Mouse (Mus musculus): Measurements from ENCODE around the gene Scgb1c1.
A peak's percentile ranks its signal among the peaks of the same experiment; 100 is the strongest.

Gene Scgb1c1

GRCm38 (mm10) chr7:140840750-140841735, 4.3 kb upstream of the Scgb1c1 start:
- DNase-seq (ENCODE audit: low spot score in 2 of 2), result no peak

GRCm38 (mm10) chr7:140843806-140844205, 1.5 kb upstream of the Scgb1c1 start:
- no peak for DNase-seq (ENCODE audit: low spot score in 2 of 2)

- no peak for DNase-seq (ENCODE audit: low spot score in 2 of 2)
Measured at GRCm38 (mm10) chr7:140845683-140846082, 336 bp downstream of the Scgb1c1 start.

- no peak for DNase-seq (ENCODE audit: low spot score in 2 of 2)
Measured at GRCm38 (mm10) chr7:140846676-140847075, 1.3 kb downstream of the Scgb1c1 start.

GRCm38 (mm10) chr7:140847755-140848580, 2.6 kb downstream of the Scgb1c1 start, which contains the start of gene Odf3:
TSS of gene Odf3 (plus strand) at chr7:140847805.
- DNase-seq (ENCODE audit: low spot score in 2 of 2), result no peak

GRCm38 (mm10) chr7:140848591-140848990, 3.2 kb downstream of the Scgb1c1 start:
- no peak for DNase-seq (ENCODE audit: low spot score in 2 of 2)

GRCm38 (mm10) chr7:140851916-140852315, 6.6 kb downstream of the Scgb1c1 start:
- no peak for DNase-seq (ENCODE audit: low spot score in 2 of 2)

- DNase-seq (ENCODE audit: low spot score in 2 of 2), result no peak
Measured at GRCm38 (mm10) chr7:140853386-140853785, 8.0 kb downstream of the Scgb1c1 start.

- DNase-seq (ENCODE audit: low spot score in 2 of 2), result no peak
Measured at GRCm38 (mm10) chr7:140854483-140854882, 9.1 kb downstream of the Scgb1c1 start.

GRCm38 (mm10) chr7:140855181-140855580, 9.8 kb downstream of the Scgb1c1 start:
- no peak for DNase-seq (ENCODE audit: low spot score in 2 of 2)

GRCm38 (mm10) chr7:140855860-140856784, 10.8 kb downstream of the Scgb1c1 start, which contains the start of gene Gm45785:
TSS of gene Gm45785 (minus strand) at chr7:140856331.
- peak; percentile 73 to 78 for DNase-seq (ENCODE audit: low spot score in 2 of 2)

GRCm38 (mm10) chr7:140856785-140857549, 11.6 kb downstream of the Scgb1c1 start, which contains the start of gene Ric8a:
TSS of gene Ric8a (plus strand) at chr7:140856957.
- DNase-seq (ENCODE audit: low spot score in 2 of 2), result peak; percentile 78 to 82

- no peak for DNase-seq (ENCODE audit: low spot score in 2 of 2)
Measured at GRCm38 (mm10) chr7:140857550-140858505, 12.5 kb downstream of the Scgb1c1 start, which contains the start of gene Bet1l. TSS of gene Bet1l (minus strand) at chr7:140857577.

GRCm38 (mm10) chr7:140858746-140859145, 13.4 kb downstream of the Scgb1c1 start:
- DNase-seq (ENCODE audit: low spot score in 2 of 2), result no peak

GRCm38 (mm10) chr7:140859997-140860396, 14.7 kb downstream of the Scgb1c1 start:
- DNase-seq (ENCODE audit: low spot score in 2 of 2), result no peak

GRCm38 (mm10) chr7:140860728-140861127, 15.4 kb downstream of the Scgb1c1 start:
- no peak for DNase-seq (ENCODE audit: low spot score in 2 of 2)

GRCm38 (mm10) chr7:140864761-140865160, 19.4 kb downstream of the Scgb1c1 start:
- DNase-seq (ENCODE audit: low spot score in 2 of 2), result no peak

GRCm38 (mm10) chr7:140874224-140874623, 28.9 kb downstream of the Scgb1c1 start:
- no peak for DNase-seq (ENCODE audit: low spot score in 2 of 2)

GRCm38 (mm10) chr7:140877364-140877763, 32.0 kb downstream of the Scgb1c1 start:
- no peak for DNase-seq (ENCODE audit: low spot score in 2 of 2)
